Mouse (Mus musculus) adrenal gland, postnatal 36 days (tissue): Measurements from ENCODE around the gene Muc4. TPM values are rescaled to one million over a fixed set of nuclear protein-coding genes. Genes with fewer than 3 reads are reported as not detected.

Experiments
- DNase-seq, 2 experiments: peaks; one replicate each; pipeline ENCODE4 v3.0.0; 2021; ENCODE audit warnings: mixed read lengths in 1 of 2
- total RNA-seq, 2 experiments: library from RNA; stranded (reverse); gene quantifications; 2 replicates each; pipeline ENCODE4 v1.2.3; 2021

The Muc4 gene
- total RNA-seq, 2 experiments from 2014 or later: not detected

- DNase-seq: no peak
Measured at GRCm38 (mm10) chr16:32726501-32726900, 9.2 kb upstream of the Muc4 start.

- DNase-seq: peak; percentile 37 to 45
Measured at GRCm38 (mm10) chr16:32728240-32728639, 7.4 kb upstream of the Muc4 start.

DNA sequence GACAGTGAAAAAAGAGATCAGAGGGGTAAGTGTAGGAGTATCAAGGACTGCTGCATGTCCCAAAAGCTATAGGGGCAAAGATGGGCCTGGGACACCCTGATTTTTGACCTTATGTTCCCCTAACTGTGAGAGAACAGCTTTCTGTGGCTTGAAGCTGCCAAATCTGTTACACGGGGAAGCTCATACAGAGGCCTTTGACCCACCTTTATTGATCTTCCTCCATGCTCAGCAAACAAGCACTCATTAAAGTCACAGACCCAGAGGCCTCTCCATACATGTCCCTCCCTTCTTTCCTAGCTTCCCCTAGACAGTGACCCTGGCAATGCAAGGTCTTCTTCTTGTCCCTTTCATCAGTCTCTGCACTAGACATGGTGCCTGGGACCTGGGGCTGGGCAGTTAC lies 7.0 kb upstream of the Muc4 start:
- no peak for DNase-seq

- no peak for DNase-seq
Measured at GRCm38 (mm10) chr16:32733213-32733612, 2.5 kb upstream of the Muc4 start.

DNA sequence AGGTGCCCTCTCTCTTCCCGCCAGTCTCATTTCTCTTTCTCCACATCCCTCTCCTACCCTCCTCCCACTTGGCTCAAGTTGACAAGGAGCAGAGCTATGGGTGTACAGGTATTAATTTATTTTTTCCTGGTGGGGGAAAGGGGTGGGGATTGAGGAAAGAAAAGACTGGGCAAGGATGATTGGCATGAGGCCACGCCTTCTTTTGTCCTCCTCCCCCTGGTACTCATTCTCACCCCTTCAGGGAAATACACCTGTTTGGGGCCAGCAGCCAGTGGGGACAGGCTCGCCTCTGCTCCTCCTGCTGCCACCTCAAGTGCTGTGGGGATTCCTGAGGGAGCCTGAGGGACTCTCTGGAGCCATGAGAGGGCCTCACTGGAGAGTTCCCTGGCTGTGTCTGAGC lies 336 bp downstream of the Muc4 start:
- DNase-seq: no peak

GRCm38 (mm10) chr16:32740003-32740663 lies 4.4 kb downstream of the Muc4 start:
- DNase-seq: no peak

GRCm38 (mm10) chr16:32741366-32741765 lies 5.7 kb downstream of the Muc4 start:
- no peak for DNase-seq

DNA sequence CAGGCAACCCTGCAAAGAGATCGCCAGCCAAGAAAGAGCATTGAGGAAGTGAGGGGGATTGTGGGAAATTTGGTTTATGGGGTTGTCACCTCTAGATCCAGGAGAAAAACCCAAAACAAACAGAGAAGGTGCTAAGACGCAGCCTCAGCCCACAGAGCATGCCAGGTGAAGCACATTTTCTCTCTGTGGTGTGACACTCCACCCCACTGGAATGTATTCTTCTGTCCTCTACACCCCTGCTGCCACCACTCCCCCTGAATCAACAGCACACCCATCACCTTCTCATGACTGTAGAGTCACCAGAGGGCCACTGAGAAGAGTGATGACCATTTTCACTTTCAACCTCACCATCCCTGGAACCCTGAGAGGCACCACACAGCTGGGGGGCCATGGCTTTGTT lies 7.0 kb downstream of the Muc4 start:
- no peak for DNase-seq

DNA sequence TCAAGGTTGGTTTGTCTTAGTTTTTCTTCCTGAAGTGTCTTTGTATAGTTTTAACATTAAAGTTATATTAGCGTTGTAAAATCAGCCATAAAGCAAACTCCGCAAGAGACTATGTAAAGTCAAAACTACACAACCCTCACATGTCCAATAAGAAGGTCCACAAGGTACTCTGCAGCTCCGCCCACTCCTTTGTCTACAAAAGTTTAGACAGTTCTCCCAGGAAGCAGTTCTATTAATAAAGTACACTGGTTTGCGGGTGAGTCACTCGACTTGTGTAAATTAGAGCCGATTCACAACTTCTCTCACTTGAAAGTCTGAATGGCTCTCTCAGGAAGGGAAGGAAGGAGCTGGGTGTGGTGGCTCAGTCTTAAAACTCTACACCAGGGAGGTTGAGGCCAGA lies 10.2 kb downstream of the Muc4 start:
- no peak for DNase-seq

- DNase-seq: no peak
Measured at GRCm38 (mm10) chr16:32750242-32751127, 14.8 kb downstream of the Muc4 start.

DNA sequence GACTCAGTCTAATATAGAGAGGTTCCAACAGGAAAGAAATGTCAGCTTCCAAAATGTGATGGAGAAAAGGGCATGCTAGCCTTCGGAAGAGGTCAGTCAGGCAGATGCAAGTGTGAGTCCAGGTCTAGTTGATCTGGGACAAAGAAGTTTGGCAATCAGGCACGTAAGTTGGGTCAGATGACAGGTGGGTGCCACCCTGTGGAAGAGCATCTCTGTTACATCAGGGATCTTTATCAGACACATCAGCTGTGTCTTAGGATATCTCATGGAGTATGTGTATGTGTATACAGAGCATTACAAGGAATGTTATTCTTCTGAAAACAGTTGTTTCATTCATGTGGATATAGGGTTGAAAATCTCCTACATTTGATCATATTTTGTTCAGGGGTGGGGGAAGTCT lies 28.9 kb downstream of the Muc4 start:
- no peak for DNase-seq

- no peak for DNase-seq
Measured at GRCm38 (mm10) chr16:32764961-32765360, 29.3 kb downstream of the Muc4 start.

DNA sequence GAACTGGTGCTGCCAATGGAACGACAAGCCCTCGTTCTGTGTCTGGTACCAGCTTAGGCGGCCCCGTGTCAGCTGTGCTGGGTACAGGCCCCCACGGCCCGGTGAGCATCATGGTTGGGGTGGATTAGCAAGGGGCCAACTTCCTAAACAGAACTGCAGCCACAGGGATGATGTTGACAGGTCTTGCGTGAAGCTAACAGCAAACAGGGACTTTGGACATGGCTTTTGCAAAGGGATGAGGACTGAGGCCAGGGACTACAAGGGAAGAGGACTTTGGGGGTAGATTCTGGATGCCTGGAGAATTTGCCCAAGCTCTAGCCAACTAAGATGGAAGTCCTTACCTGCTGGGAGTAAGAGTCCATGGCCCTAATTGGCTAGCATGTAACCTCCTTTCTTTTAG lies 31.2 kb downstream of the Muc4 start:
- no peak for DNase-seq

GRCm38 (mm10) chr16:32776676-32777075 lies 41.0 kb downstream of the Muc4 start:
- no peak for DNase-seq

DNA sequence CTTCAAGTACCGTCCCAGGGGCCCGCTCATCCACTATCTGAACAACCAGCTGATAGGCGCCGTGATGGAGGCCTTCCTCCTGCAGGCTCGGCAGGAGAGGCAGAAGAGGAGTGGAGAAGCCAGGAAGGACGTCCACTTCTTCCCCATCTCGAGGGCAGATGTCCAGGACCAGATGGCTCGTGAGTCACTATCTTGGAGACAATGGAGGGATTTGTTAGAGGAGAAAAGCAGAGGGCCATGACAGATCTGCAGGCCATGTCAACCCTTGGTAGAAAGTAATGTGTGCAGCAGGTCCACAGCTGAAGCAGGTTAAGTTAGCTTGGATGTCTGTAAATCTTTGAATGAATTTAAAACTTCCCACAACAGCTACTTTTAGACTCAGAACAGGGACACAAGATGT lies 43.3 kb downstream of the Muc4 start:
- no peak for DNase-seq

GRCm38 (mm10) chr16:32783324-32784062 lies 47.8 kb downstream of the Muc4 start:
- DNase-seq: no peak

- no peak for DNase-seq
Measured at GRCm38 (mm10) chr16:32784840-32785239, 49.2 kb downstream of the Muc4 start.

GRCm38 (mm10) chr16:32790056-32790455 lies 54.4 kb downstream of the Muc4 start:
- DNase-seq: no peak

DNA sequence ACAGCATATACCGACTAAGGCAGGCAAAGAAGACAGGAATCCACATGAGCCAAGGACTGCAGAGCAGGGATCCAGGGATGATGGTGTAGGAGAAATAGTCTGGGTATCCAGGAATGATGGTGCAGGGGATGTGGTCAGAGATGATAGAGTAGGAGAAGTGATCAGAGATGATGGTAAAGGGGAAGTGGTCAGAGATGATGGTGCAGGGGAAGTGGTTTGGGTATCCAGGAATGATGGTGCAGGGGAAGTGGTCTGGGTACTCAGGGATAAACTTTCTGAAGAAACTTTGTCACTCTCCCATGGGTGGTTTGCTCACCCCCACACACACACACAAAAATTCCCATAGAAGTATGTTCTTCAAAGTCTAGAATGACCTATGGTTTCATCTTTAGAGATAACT lies 59.5 kb downstream of the Muc4 start:
- DNase-seq: no peak

- DNase-seq: no peak
Measured at GRCm38 (mm10) chr16:32796676-32797425, 61.2 kb downstream of the Muc4 start.

DNA sequence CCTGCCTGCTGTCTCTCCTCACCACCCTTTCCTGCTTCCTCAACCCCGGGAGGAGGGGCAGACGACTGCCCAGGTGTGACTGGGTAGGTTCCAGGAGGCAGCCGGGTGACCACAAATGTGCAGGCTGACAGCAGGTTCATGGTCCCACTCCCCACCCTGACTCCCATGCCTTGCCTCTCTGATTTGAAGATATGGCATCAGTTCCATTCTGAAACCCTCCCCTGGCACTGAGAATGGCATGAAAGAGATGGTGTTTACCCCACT lies 61.7 kb downstream of the Muc4 start, which contains the start of gene Muc20:
Gene Muc20, minus strand, starts transcription at position 10 of the 264 bp plus-strand sequence.
- DNase-seq: no peak

DNA sequence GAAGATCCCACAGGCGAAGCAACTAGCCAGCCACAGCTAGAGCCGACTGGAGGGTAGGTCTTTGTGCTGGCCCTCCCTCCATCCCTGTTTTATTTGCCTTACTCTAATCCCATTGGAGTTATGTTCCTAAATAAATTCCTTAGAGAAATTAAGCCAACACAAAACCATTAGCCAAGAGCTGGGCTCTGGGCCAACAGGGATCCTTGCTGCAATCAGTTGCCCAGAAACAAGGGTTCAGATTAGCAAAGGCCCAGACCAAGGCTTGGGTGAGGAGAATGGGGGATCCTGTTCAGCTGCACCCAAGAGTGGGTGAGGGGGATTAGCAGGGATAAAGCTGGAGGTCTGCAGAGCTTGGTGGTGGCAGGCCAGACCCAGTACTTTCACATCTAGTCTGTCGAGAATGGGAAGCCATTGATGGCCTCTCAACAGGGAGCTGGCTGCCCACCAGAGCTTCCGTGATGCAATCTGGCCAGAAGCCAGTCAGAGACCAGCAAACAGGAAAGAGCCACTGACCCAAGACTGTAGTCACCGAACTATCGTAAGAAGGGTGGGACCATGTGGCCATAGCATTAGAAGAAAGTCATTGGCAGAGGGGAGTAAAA lies 67.7 kb downstream of the Muc4 start:
- peak; percentile 72 to 76 for DNase-seq
